Mouse (Mus musculus) left cerebral cortex, adult 2 months (tissue): Measurements from ENCODE around the gene Krt87. TPM values are rescaled to one million over a fixed set of nuclear protein-coding genes. Genes with fewer than 3 reads are reported as not detected.

Experiments used
- DNase-seq, 2 experiments: peaks; one replicate each; pipeline ENCODE4 v3.0.0; 2021 to 2022; ENCODE audit warnings: low spot score in 2 of 2, mixed read lengths in 1 of 2; ENCODE audit errors: extremely low spot score in 1 of 2
- H3K27ac ChIP-seq: fragments of 200-600 bp; 2 replicates; pipeline ENCODE4 v1.8.1; 2022
- H3K4me3 ChIP-seq: fragments of 200-600 bp; 2 replicates; pipeline ENCODE4 v1.8.1; 2022
- CTCF ChIP-seq: fragments of 200-600 bp; IDR thresholded peaks from 2 replicates; pipeline ENCODE4 v1.8.1; 2022; ENCODE audit warnings: antibody characterized with exemption, mild to moderate bottlenecking, moderate library complexity
- intact Hi-C: fragments of 180-260 bp; cut with DNase I; formaldehyde crosslinking; loops from one replicate; pipeline ENCODE4 v1.15.1; 2025
- total RNA-seq, 2 experiments: library from RNA; stranded (reverse); gene quantifications; 2 replicates each; pipeline ENCODE4 v1.2.3; 2021

Krt87 gene
- total RNA-seq, 2 experiments from 2014 or later, result 0.14 TPM; not detected in 1

- Histone ChIP-seq H3K27ac (no peak overlapping the region), H3K4me3 (no peak overlapping the region)
- intact Hi-C loops, result no loop called here
- peak; percentile 1; the same call in 1 of the 2 replicates for TF ChIP-seq CTCF
- no peak for DNase-seq
Observed at GRCm38 (mm10) chr15:101413916-101414635, 24.5 kb downstream of the Krt87 start.

- Histone ChIP-seq H3K27ac (no peak overlapping the region), H3K4me3 (no peak overlapping the region)
- intact Hi-C loops, result no loop called here
- no peak for TF ChIP-seq CTCF
- DNase-seq, result no peak
Observed at GRCm38 (mm10) chr15:101412188-101412587, 26.4 kb downstream of the Krt87 start.

GRCm38 (mm10) chr15:101410775-101411174, 27.8 kb downstream of the Krt87 start, which contains the start of gene Krt7:
TSS of gene Krt7 (plus strand) at chr15:101411043.
- no peak for DNase-seq
- intact Hi-C loops, result no loop called here
- Histone ChIP-seq H3K4me3 (no peak within 1 kb of the TSS), H3K27ac (no peak within 1 kb of the TSS)
- TF ChIP-seq CTCF, result no peak

- Histone ChIP-seq H3K4me3 (no peak overlapping the region), H3K27ac (no peak overlapping the region)
- no peak for DNase-seq
- intact Hi-C loops, result no loop called here
- no peak for TF ChIP-seq CTCF
Observed at GRCm38 (mm10) chr15:101398269-101398668, 40.3 kb downstream of the Krt87 start.

GRCm38 (mm10) chr15:101397683-101398082, 40.9 kb downstream of the Krt87 start:
- TF ChIP-seq CTCF, result no peak
- intact Hi-C loops, result no loop called here
- Histone ChIP-seq H3K27ac (no peak overlapping the region), H3K4me3 (no peak overlapping the region)
- DNase-seq, result no peak

GRCm38 (mm10) chr15:101396921-101397320, 41.7 kb downstream of the Krt87 start:
- Histone ChIP-seq H3K27ac (no peak overlapping the region), H3K4me3 (no peak overlapping the region)
- no peak for TF ChIP-seq CTCF
- intact Hi-C loops, result no loop called here
- no peak for DNase-seq

GRCm38 (mm10) chr15:101396466-101396865, 42.1 kb downstream of the Krt87 start:
- Histone ChIP-seq H3K4me3 (no peak overlapping the region), H3K27ac (no peak overlapping the region)
- no peak for DNase-seq
- TF ChIP-seq CTCF, result no peak
- intact Hi-C loops, result no loop called here

GRCm38 (mm10) chr15:101394908-101395307, 43.7 kb downstream of the Krt87 start:
- no peak for DNase-seq
- no peak; the same call in 1 of the 2 replicates for TF ChIP-seq CTCF
- intact Hi-C loops, result no loop called here
- Histone ChIP-seq H3K4me3 (no peak overlapping the region), H3K27ac (no peak overlapping the region)

GRCm38 (mm10) chr15:101392251-101392650, 46.4 kb downstream of the Krt87 start:
- no peak for TF ChIP-seq CTCF
- intact Hi-C loops, result no loop called here

GRCm38 (mm10) chr15:101390203-101390602, 48.4 kb downstream of the Krt87 start:
- intact Hi-C loops, result no loop called here
- no peak overlapping the region for H3K27ac ChIP-seq
- no peak overlapping the region for H3K4me3 ChIP-seq
- TF ChIP-seq CTCF, result no peak
- DNase-seq, result no peak

More at GRCm38 (mm10) chr15:101392251-101392650, 46.4 kb downstream of the Krt87 start:
- Histone ChIP-seq H3K27ac (no peak overlapping the region), H3K4me3 (no peak overlapping the region)
- no peak for DNase-seq

GRCm38 (mm10) chr15:101388034-101388541, 50.5 kb downstream of the Krt87 start:
- peak; percentile 51 for TF ChIP-seq CTCF
- intact Hi-C loops, result no loop called here
- DNase-seq, result no peak
- no peak overlapping the region for H3K27ac ChIP-seq
- no peak overlapping the region for H3K4me3 ChIP-seq

- TF ChIP-seq CTCF, result peak; percentile 46
- DNase-seq, result no peak
- intact Hi-C loops, result loop anchor here (1.0 kb wide), 1 partner anchor 46 kb away; no protein-coding TSS in a partner anchor
- no peak overlapping the region for H3K27ac ChIP-seq
- H3K4me3 ChIP-seq, result no peak overlapping the region
Observed at GRCm38 (mm10) chr15:101387176-101387575, 51.4 kb downstream of the Krt87 start.

GRCm38 (mm10) chr15:101385064-101385463, 53.5 kb downstream of the Krt87 start:
- no peak for DNase-seq
- Histone ChIP-seq H3K4me3 (no peak overlapping the region), H3K27ac (no peak overlapping the region)
- no peak for TF ChIP-seq CTCF
- intact Hi-C loops, result no loop called here
